Mouse (Mus musculus) heart, embryonic 10.5 days (tissue): Measurements from ENCODE around the gene Ski. TPM values are rescaled to one million over a fixed set of nuclear protein-coding genes. Genes with fewer than 3 reads are reported as not detected.

Source experiments
- DNase-seq: peaks from one replicate; pipeline ENCODE4 v3.0.0-alpha.2; 2017; ENCODE audit warnings: low spot score
- H3K27ac ChIP-seq: fragments of 300-500 bp; sonication (generic); 2 replicates; pipeline ENCODE4 v1.5.1; 2016; ENCODE audit warnings: mild to moderate bottlenecking
- H3K27me3 ChIP-seq: fragments of 300-500 bp; sonication (generic); 2 replicates; pipeline ENCODE4 v1.6.1; 2016; ENCODE audit warnings: mild to moderate bottlenecking; ENCODE audit not compliant: poor library complexity, insufficient read depth, severe bottlenecking
- H3K36me3 ChIP-seq: fragments of 300-500 bp; sonication (generic); 2 replicates; pipeline ENCODE4 v1.6.1; 2016; ENCODE audit warnings: mild to moderate bottlenecking, moderate library complexity
- H3K4me1 ChIP-seq: fragments of 300-500 bp; sonication (generic); 2 replicates; pipeline ENCODE4 v1.6.1; 2016; ENCODE audit warnings: mild to moderate bottlenecking
- H3K4me3 ChIP-seq: fragments of 300-500 bp; sonication (generic); 2 replicates; pipeline ENCODE4 v1.5.1; 2016; ENCODE audit warnings: mild to moderate bottlenecking, moderate library complexity
- H3K9me3 ChIP-seq: fragments of 300-500 bp; sonication (generic); 2 replicates; pipeline ENCODE4 v1.6.1; 2016; ENCODE audit warnings: mild to moderate bottlenecking, moderate library complexity
- WGBS: fragments of 180-500 bp; shearing (Covaris S2); methylation state at CpG from one replicate; pipeline ENCODE4 v1.1.7; 2016; 5-methylcytosine and 5-hydroxymethylcytosine counted together
- polyA plus RNA-seq: library from polyadenylated mRNA; unstranded; fragments of >200 nt; fragmentation: Nextera tagmentation; extraction: Ambion mirVana; gene quantifications from 2 replicates; pipeline ENCODE4 v1.2.1, GENCODE M21; 2016

The Ski gene
- polyA plus RNA-seq, 1 experiment from 2014 or later = 11.3 TPM

DNA sequence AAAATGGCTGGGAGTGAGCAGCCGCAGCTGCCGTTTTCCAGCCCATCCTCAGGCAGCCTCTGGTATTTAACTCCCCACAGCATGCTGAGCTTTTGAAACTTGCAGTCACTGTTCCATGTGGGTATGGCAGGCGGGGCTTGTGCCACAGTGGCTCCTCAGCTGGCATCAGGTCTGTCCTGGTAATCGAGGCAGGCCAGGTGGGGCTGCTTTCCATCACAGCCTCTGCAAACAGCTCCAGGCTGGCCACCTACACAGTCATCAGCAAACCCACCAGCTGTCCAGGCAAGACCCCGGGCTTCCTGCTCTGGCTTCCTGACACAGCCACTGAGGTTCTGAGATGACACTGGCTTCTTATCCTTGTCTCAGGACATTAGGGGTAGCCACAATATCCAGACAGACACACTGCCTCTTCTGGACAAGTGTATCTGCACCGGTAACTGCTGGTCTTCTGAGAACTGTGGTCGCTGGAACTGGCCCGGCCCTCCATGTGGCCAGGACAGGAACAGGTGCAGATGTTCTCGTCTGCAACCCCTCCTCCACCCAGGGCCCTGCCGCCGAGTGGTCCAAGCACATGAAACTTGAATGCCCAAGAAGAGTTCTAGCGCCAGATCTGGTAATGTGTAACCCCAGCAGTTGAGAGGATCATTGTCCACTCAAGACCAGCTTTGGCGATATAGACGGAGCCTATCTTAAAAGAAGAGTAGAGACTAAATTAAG is 76.1 kb downstream of the Ski start:
- Histone ChIP-seq H3K36me3 (0 out of 2 replicates have a peak, but pooled peaks cover 2% of the 10 kb centered on the region), H3K4me1 (peaks cover 67% of the 10 kb centered on the region), H3K9me3 (no peaks in the 10 kb centered on the region), H3K4me3 (no peak overlapping the region), H3K27ac (peak overlapping the region; percentile 88; the same call in 1 of the 2 replicates), H3K27me3 (0 out of 2 replicates have a peak, but pooled peaks cover 4% of the 10 kb centered on the region)
- no peak for DNase-seq
- 75% methylated on average over 14 of the region's 14 CpGs for WGBS

DNA sequence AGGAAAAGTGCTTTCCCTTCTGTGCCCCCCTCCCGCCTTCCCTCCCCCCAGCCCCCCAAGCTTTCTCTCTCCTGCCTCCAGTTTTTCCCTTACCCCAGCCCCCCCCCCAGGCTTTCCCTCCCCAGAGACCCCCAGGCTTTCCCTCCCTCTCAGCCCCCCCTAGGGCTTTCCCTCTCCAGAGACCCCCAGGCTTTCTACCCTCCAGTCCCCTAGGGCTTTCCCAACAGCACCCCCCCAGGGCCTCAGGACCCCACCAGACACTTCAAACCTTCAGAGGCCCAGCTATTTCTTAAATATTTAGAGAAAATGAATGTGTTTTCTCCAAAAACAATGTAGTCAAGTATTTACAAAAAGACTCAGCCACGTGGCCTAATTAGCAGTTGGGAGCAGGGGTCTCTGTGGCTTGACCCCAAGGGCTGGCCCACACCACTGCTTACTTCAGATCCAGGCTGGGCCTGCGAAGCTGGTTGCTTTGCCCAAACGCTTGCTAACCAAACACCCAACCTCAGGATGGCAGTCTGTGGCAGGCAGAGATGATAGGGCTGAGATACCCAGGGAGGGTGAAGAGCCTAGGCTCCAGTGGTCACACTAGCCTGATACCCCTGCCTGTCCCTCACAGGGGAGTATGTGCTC is 77.7 kb downstream of the Ski start:
- H3K27me3 ChIP-seq = 0 out of 2 replicates have a peak, but pooled peaks cover 4% of the 10 kb centered on the region
- peaks cover 67% of the 10 kb centered on the region for H3K4me1 ChIP-seq
- H3K27ac ChIP-seq = peak overlapping the region; percentile 88
- 71% methylated on average over 4 of the region's 4 CpGs for WGBS
- H3K9me3 ChIP-seq = no peaks in the 10 kb centered on the region
- 0 out of 2 replicates have a peak, but pooled peaks cover 2% of the 10 kb centered on the region for H3K36me3 ChIP-seq
- no peak for DNase-seq
- H3K4me3 ChIP-seq = no peak overlapping the region

DNA sequence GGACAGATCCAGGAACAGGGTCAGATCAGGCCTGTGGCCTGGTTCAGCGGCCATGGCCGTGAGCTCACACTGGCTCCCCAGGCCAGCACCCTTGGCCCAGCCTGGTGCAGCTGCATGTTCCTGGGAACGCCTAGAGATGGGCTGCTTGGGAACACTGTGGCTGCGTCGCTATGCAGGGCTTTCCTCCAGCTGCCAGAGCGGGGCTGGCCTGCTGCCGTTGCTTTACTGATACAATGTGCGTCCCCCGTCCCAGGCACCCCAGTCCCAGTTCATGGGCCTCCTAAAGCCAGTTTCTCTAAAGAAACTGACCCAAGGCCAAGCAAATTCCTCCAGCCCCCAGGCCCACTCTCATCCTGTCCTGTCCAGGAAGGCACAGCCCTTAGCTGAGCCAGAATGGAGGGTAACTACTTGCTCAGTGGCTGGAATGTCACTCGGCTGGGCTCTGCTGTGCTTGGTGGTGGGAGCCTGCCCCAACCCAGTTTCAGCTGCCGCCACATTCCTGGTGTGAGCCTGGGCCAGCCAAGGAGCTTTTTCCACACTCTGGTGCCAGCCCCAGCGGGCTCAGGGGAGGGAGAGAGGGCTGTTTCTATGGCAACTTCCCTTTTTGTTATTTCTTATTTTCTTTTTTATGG is 78.4 kb downstream of the Ski start:
- WGBS = 45% methylated on average over 12 of the region's 12 CpGs
- Histone ChIP-seq H3K27me3 (0 out of 2 replicates have a peak, but pooled peaks cover 2% of the 10 kb centered on the region), H3K36me3 (no peaks in the 10 kb centered on the region), H3K27ac (peak overlapping the region; percentile 88), H3K4me1 (peaks cover 62% of the 10 kb centered on the region), H3K9me3 (no peaks in the 10 kb centered on the region), H3K4me3 (no peak overlapping the region)
- DNase-seq = peak; percentile 86

DNA sequence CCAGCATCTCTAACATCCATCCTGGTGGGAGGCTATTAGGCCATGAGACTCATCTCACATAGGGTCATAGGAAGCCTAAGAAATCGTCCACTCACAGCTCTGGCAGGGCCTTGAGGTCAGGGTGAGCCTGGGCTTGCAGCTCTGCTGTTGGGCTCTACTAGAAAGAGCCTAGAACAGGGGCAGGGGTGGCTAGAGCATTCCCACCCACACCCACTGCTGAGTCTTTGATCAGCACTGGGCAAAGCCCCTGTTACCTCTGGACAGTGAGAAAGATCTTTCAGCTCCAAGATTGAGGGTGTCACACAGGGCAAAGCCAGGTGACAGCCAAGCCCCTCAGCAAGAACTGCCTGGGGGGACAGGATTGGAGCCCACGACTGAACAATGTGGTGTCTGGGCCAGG is 79.0 kb downstream of the Ski start:
- H3K9me3 ChIP-seq = no peaks in the 10 kb centered on the region
- no peaks in the 10 kb centered on the region for H3K36me3 ChIP-seq
- no peak overlapping the region for H3K4me3 ChIP-seq
- H3K4me1 ChIP-seq = peaks cover 56% of the 10 kb centered on the region
- peak overlapping the region; percentile 88 for H3K27ac ChIP-seq
- no peak for DNase-seq
- no peaks in the 10 kb centered on the region for H3K27me3 ChIP-seq
- WGBS = 58% methylated on average over 2 of the region's 2 CpGs

- H3K4me3 ChIP-seq = no peak overlapping the region
- no peaks in the 10 kb centered on the region for H3K27me3 ChIP-seq
- DNase-seq = no peak
- no peaks in the 10 kb centered on the region for H3K36me3 ChIP-seq
- 84% methylated on average over 5 of the region's 5 CpGs for WGBS
- no peaks in the 10 kb centered on the region for H3K9me3 ChIP-seq
- H3K27ac ChIP-seq = 0 out of 2 replicates have a peak overlapping the region, but pooled peaks have one; percentile 30
- peaks cover 58% of the 10 kb centered on the region for H3K4me1 ChIP-seq
These were observed 79.6 kb downstream of the Ski start for GRCm38 (mm10) chr4:155142836-155143235.

- H3K27me3 ChIP-seq = no peaks in the 10 kb centered on the region
- no peaks in the 10 kb centered on the region for H3K36me3 ChIP-seq
- H3K9me3 ChIP-seq = no peaks in the 10 kb centered on the region
- no peak overlapping the region for H3K4me3 ChIP-seq
- peak overlapping the region; percentile 56; the same call in 1 of the 2 replicates for H3K27ac ChIP-seq
- 61% methylated on average over 12 of the region's 12 CpGs for WGBS
- peaks cover 67% of the 10 kb centered on the region for H3K4me1 ChIP-seq
- DNase-seq = no peak
These were observed 81.6 kb downstream of the Ski start for GRCm38 (mm10) chr4:155140795-155141265.

DNA sequence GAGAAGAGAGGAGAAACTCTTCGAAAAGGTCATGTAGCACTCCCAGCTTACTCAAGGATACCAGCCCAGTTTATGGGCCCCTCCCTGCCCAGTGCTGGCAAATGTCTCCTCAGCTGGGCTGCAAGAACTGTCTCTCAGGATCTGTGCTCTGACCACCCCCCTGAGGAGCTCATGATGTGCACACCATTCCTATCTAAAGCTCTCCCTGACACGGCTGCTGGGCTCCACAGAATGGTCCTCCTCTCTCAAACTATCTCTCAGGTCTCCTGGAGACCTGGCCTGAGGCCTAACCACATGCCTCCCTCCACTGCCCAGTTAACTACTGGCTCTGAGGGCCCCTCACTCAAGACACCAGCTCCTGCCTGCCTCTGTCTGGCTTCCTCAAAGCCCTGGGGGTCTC is 82.2 kb downstream of the Ski start:
- 64% methylated on average over 2 of the region's 2 CpGs for WGBS

GRCm38 (mm10) chr4:155139281-155140045 is 82.9 kb downstream of the Ski start:
- WGBS = 82% methylated on average over 12 of the region's 12 CpGs
- Histone ChIP-seq H3K4me1 (peaks cover 67% of the 10 kb centered on the region), H3K9me3 (no peaks in the 10 kb centered on the region), H3K27ac (peak overlapping the region; percentile 53; the same call in 1 of the 2 replicates), H3K27me3 (no peaks in the 10 kb centered on the region), H3K4me3 (no peak overlapping the region), H3K36me3 (no peaks in the 10 kb centered on the region)
- DNase-seq = no peak

More for the DNA sequence above, 82.2 kb downstream of the Ski start:
- no peak for DNase-seq
- no peaks in the 10 kb centered on the region for H3K9me3 ChIP-seq
- H3K4me3 ChIP-seq = no peak overlapping the region
- H3K4me1 ChIP-seq = peaks cover 67% of the 10 kb centered on the region
- peak overlapping the region; percentile 56; the same call in 1 of the 2 replicates for H3K27ac ChIP-seq
- H3K27me3 ChIP-seq = no peaks in the 10 kb centered on the region
- no peaks in the 10 kb centered on the region for H3K36me3 ChIP-seq

- WGBS = 80% methylated on average over 8 of the region's 8 CpGs
- no peaks in the 10 kb centered on the region for H3K9me3 ChIP-seq
- no peak for DNase-seq
- no peak overlapping the region for H3K4me3 ChIP-seq
- H3K4me1 ChIP-seq = peaks cover 67% of the 10 kb centered on the region
- no peaks in the 10 kb centered on the region for H3K27me3 ChIP-seq
- 0 out of 2 replicates have a peak overlapping the region, but pooled peaks have one; percentile 3 for H3K27ac ChIP-seq
- no peaks in the 10 kb centered on the region for H3K36me3 ChIP-seq
These were observed 83.9 kb downstream of the Ski start for GRCm38 (mm10) chr4:155138451-155138850.

DNA sequence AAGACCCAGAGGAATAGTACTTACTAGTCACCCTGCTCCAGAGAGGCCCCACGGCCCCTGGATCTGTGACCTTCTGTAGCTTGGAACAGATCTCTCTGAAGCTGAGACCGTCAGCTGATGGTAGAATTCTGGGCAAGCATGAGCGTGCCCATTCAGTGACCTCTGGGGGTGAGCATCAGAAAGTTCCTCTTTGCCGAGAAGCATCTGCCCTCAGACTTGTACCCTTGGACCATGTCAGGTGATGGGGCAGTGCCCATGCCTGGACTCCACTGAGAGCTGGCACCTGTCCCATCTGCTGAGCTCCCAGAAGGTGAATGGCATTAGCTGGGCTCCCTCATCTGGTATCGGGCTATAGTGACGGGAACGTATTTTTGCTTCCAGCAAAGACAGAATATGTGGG is 84.5 kb downstream of the Ski start:
- WGBS = 79% methylated on average over 7 of the region's 7 CpGs
- 0 out of 2 replicates have a peak overlapping the region, but pooled peaks have one; percentile 3 for H3K27ac ChIP-seq
- no peaks in the 10 kb centered on the region for H3K36me3 ChIP-seq
- no peak overlapping the region for H3K4me3 ChIP-seq
- H3K9me3 ChIP-seq = no peaks in the 10 kb centered on the region
- no peaks in the 10 kb centered on the region for H3K27me3 ChIP-seq
- H3K4me1 ChIP-seq = peaks cover 70% of the 10 kb centered on the region
- DNase-seq = no peak

GRCm38 (mm10) chr4:155135909-155136585 is 86.3 kb downstream of the Ski start:
- H3K27ac ChIP-seq = peak overlapping the region; percentile 90
- H3K36me3 ChIP-seq = no peaks in the 10 kb centered on the region
- H3K4me3 ChIP-seq = no peak overlapping the region
- no peak for DNase-seq
- 0 out of 2 replicates have a peak, but pooled peaks cover 3% of the 10 kb centered on the region for H3K27me3 ChIP-seq
- WGBS = 56% methylated on average over 5 of the region's 5 CpGs
- peaks cover 87% of the 10 kb centered on the region for H3K4me1 ChIP-seq
- H3K9me3 ChIP-seq = no peaks in the 10 kb centered on the region

GRCm38 (mm10) chr4:155134686-155135172 is 87.7 kb downstream of the Ski start:
- H3K36me3 ChIP-seq = no peaks in the 10 kb centered on the region
- WGBS = 80% methylated on average over 7 of the region's 7 CpGs
- no peak overlapping the region for H3K4me3 ChIP-seq
- H3K9me3 ChIP-seq = no peaks in the 10 kb centered on the region
- no peak for DNase-seq
- H3K27ac ChIP-seq = peak overlapping the region; percentile 90
- peaks cover 87% of the 10 kb centered on the region for H3K4me1 ChIP-seq
- 0 out of 2 replicates have a peak, but pooled peaks cover 3% of the 10 kb centered on the region for H3K27me3 ChIP-seq
